Mouse (Mus musculus) central nervous system, embryonic 18 days (tissue): ENCODE measurements around the gene 4921536K21Rik. TPM values are rescaled to one million over a fixed set of nuclear protein-coding genes. Genes with fewer than 3 reads are reported as not detected.

ENCODE experiments used
- polyA plus RNA-seq: library from polyadenylated mRNA; depleted of rRNA; stranded (reverse); fragments of >200 nt; gene quantifications from 2 replicates; pipeline ENCODE4 v1.2.3, GENCODE M21; 2012; rRNA removed

4921536K21Rik gene
- 0.63 and 0.74 TPM in 2 replicates for polyA plus RNA-seq

GRCm38 (mm10) chr11:3894406-3895281 is at the start of gene 4921536K21Rik, which contains the start of gene Dusp18:
4921536K21Rik (minus strand) TSS chr11:3895098.
Dusp18 (plus strand) TSS chr11:3895240.

GRCm38 (mm10) chr11:3931511-3932211 is 36.8 kb upstream of the 4921536K21Rik start, which contains the start of gene Tcn2:
Tcn2 (minus strand) TSS chr11:3932159.

DNA sequence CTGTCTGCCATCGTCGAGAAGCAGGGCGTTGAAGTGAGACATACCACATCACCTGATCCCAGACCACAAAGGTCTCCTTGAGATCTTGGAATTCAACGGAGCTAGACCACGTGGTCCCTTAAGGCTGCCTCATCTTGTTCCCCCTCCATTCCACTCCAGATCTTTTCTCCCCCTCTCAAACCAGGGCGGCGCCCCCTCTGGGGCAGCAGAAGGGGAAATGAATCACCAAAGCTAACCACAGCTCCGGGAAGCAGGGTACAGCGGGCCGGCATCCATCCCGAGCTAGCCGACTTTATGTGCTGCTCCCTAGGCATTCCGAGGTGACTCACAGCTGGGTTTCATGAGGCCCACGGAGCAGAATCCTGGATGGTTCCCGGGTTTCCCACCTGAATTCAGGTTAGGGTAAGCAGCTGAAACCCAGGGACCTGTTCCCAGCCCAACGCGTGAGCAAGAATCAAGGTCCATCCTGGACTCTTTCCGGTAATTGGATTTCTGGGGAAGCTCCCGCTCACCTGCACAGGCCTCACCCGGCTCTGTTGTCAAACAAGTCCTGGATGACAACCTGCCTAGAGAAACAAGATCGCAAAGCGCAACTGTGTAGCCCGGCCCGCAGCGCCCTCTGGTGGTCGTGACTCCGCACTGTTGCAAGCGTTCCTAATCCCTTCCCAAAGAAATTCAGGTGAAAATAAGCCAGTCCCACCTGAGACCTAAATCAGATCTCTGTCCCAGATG is 19.4 kb upstream of the 4921536K21Rik start, which contains the start of gene Slc35e4:
Slc35e4 (minus strand) TSS at position 556 of the 732 bp plus-strand sequence.

DNA sequence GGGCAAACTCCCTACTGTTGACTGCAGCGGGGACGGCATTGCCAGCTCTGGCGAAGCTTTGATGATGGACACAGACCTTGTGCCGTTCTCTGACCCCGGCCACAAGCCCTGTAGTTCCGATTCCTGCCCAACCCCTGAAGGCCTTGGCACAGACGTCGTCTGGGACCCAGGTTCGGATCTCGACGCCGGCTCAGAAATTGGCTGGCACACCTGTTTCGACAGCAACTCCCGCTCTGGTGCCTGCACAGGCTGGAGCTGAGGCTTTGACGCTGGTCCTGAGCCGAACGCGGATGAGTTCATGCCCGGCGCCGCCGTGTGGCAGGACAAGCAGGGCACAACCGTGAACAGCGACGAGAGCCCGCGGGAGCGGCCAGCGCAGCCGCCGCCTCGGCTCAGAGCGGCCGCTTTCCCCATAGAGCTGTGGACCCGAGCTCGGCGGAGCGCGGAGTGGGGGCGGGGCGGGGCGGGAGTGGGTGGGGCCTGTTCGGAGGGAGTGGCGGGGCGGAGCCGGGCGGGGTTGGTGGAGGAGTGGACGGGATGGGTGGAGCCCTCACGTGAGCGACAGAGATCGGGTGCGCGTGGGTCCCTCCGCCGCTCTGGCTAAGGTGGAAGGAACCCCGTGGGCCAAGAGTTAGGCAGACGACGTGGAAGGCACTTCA is 31.3 kb downstream of the 4921536K21Rik start, which contains the start of gene Osbp2:
Osbp2 (minus strand) TSS at position 450 of the 659 bp plus-strand sequence.

Other genes with a start within 250 kb of the 4921536K21Rik start
- gene Morc2a, start 245.9 kb downstream of the 4921536K21Rik start, polyA plus RNA-seq: 37.3 and 39.4 TPM in 2 replicates
- 37.8 and 38.4 TPM in 2 replicates for gene Osbp2, start 31.2 kb downstream of the 4921536K21Rik start, polyA plus RNA-seq
- gene Dusp18, start 142 bp upstream of the 4921536K21Rik start, polyA plus RNA-seq: 18.3 and 21.1 TPM in 2 replicates
- 17.3 and 18.8 TPM in 2 replicates for gene Slc35e4, start 19.6 kb upstream of the 4921536K21Rik start, polyA plus RNA-seq
- 16.9 and 17.0 TPM in 2 replicates for gene Tcn2, start 37.1 kb upstream of the 4921536K21Rik start, polyA plus RNA-seq
- 52.6 and 54.8 TPM in 2 replicates for gene Pes1, start 68.9 kb upstream of the 4921536K21Rik start, polyA plus RNA-seq
- gene 4930556J24Rik, start 81.7 kb upstream of the 4921536K21Rik start, polyA plus RNA-seq: not detected in 2 replicates
- gene Gal3st1, start 88.5 kb upstream of the 4921536K21Rik start, polyA plus RNA-seq: 8.3 and 10.2 TPM in 2 replicates
- gene Sec14l4, start 136.4 kb upstream of the 4921536K21Rik start, polyA plus RNA-seq: 0.03 TPM in 1 of 2 replicates, not detected in the other
- gene Sec14l3, start 169.7 kb upstream of the 4921536K21Rik start, polyA plus RNA-seq: 1.5 and 2.0 TPM in 2 replicates
- 9.8 and 10.4 TPM in 2 replicates for gene Mtfp1, start 200.3 kb upstream of the 4921536K21Rik start, polyA plus RNA-seq
- gene Sec14l2, start 228.3 kb upstream of the 4921536K21Rik start, polyA plus RNA-seq: 6.6 and 8.3 TPM in 2 replicates
- gene Rnf215, start 240.1 kb upstream of the 4921536K21Rik start, polyA plus RNA-seq: 65.9 and 70.1 TPM in 2 replicates